Mouse (Mus musculus): ENCODE results near the gene 4930564D02Rik. TPM values are rescaled to one million over a fixed set of nuclear protein-coding genes. Genes with fewer than 3 reads are reported as not detected.
A peak's percentile ranks its signal among the peaks of the same experiment; 100 is the strongest.

Gene 4930564D02Rik
- polyA plus RNA-seq, 1 experiment from 2014 or later, result not detected

- Histone ChIP-seq H3K4me1 (ENCODE audit: insufficient read depth) (peaks cover 15% of the 10 kb centered on the region; the same call in 1 of the 2 replicates), H3K4me3 (ENCODE audit: low read depth, low read length) (no peak overlapping the region), H3K36me3 (ENCODE audit: insufficient read depth) (no peaks in the 10 kb centered on the region), H3K27me3 (ENCODE audit: insufficient read depth, low read length) (no peaks in the 10 kb centered on the region), H3K4me2 (no peak overlapping the region), H3K9me3 (ENCODE audit: low read depth, low read length) (no peaks in the 10 kb centered on the region), H3K9ac (no peak overlapping the region), H3K27ac (ENCODE audit: low read depth) (peak overlapping the region; percentile 9; the same call in 1 of the 2 replicates)
- no peak for ATAC-seq (ENCODE audit: insufficient read depth)
- no peak for DNase-seq
- TF ChIP-seq CTCF (IDR thresholded peaks at IDR 0.05; ENCODE audit: low read depth), result no peak
- 48% methylated on average over 4 of the region's 4 CpGs for WGBS
Observed at GRCm38 (mm10) chr3:105055666-105056065, 11.0 kb upstream of the 4930564D02Rik start.

GRCm38 (mm10) chr3:105058627-105059513 is 7.8 kb upstream of the 4930564D02Rik start:
- DNase-seq, result peak; percentile 96
- WGBS, result 11% methylated on average over 25 of the region's 25 CpGs
- no peaks in the 10 kb centered on the region for H3K27me3 ChIP-seq (ENCODE audit: insufficient read depth, low read length)
- ATAC-seq (ENCODE audit: insufficient read depth), result peak; percentile 57; the same call in 1 of the 2 replicates
- H3K27ac ChIP-seq (ENCODE audit: low read depth), result no peak overlapping the region
- H3K4me1 ChIP-seq (ENCODE audit: insufficient read depth), result peaks cover 1% of the 10 kb centered on the region; the same call in 1 of the 2 replicates
- H3K4me2 ChIP-seq, result peak overlapping the region; percentile 60
- TF ChIP-seq CTCF (IDR thresholded peaks at IDR 0.05; ENCODE audit: low read depth), result peak; percentile 98
- H3K9ac ChIP-seq, result 0 out of 2 replicates have a peak overlapping the region, but pooled peaks have one; percentile 19
- H3K9me3 ChIP-seq (ENCODE audit: low read depth, low read length), result no peaks in the 10 kb centered on the region
- H3K4me3 ChIP-seq (ENCODE audit: low read depth, low read length), result peak overlapping the region; percentile 19
- no peaks in the 10 kb centered on the region for H3K36me3 ChIP-seq (ENCODE audit: insufficient read depth)

GRCm38 (mm10) chr3:105059911-105060310 is 6.7 kb upstream of the 4930564D02Rik start:
- DNase-seq, result no peak

GRCm38 (mm10) chr3:105060992-105061391 is 5.7 kb upstream of the 4930564D02Rik start:
- DNase-seq (no peak), ATAC-seq (ENCODE audit: insufficient read depth) (no peak)
- no peaks in the 10 kb centered on the region for H3K9me3 ChIP-seq (ENCODE audit: low read depth, low read length)
- WGBS, result 73% methylated on average over 6 of the region's 6 CpGs
- no peaks in the 10 kb centered on the region for H3K4me1 ChIP-seq (ENCODE audit: insufficient read depth)
- no peak overlapping the region for H3K27ac ChIP-seq (ENCODE audit: low read depth)
- no peaks in the 10 kb centered on the region for H3K36me3 ChIP-seq (ENCODE audit: insufficient read depth)
- no peak overlapping the region for H3K4me3 ChIP-seq (ENCODE audit: low read depth, low read length)
- H3K27me3 ChIP-seq (ENCODE audit: insufficient read depth, low read length), result no peaks in the 10 kb centered on the region
- H3K4me2 ChIP-seq, result no peak overlapping the region
- H3K9ac ChIP-seq, result no peak overlapping the region
- TF ChIP-seq CTCF (IDR thresholded peaks at IDR 0.05; ENCODE audit: low read depth), result no peak

More at GRCm38 (mm10) chr3:105059911-105060310, 6.7 kb upstream of the 4930564D02Rik start:
- Histone ChIP-seq H3K27me3 (ENCODE audit: insufficient read depth, low read length) (no peaks in the 10 kb centered on the region), H3K9me3 (ENCODE audit: low read depth, low read length) (no peaks in the 10 kb centered on the region), H3K9ac (no peak overlapping the region), H3K36me3 (ENCODE audit: insufficient read depth) (no peaks in the 10 kb centered on the region), H3K4me1 (ENCODE audit: insufficient read depth) (no peaks in the 10 kb centered on the region), H3K27ac (ENCODE audit: low read depth) (no peak overlapping the region), H3K4me2 (no peak overlapping the region), H3K4me3 (ENCODE audit: low read depth, low read length) (no peak overlapping the region)
- no peak for ATAC-seq (ENCODE audit: insufficient read depth)
- no peak for TF ChIP-seq CTCF (IDR thresholded peaks at IDR 0.05; ENCODE audit: low read depth)
- WGBS, result 50% methylated on average over 7 of the region's 7 CpGs

GRCm38 (mm10) chr3:105061496-105061895 is 5.1 kb upstream of the 4930564D02Rik start:
- Histone ChIP-seq H3K4me1 (ENCODE audit: insufficient read depth) (no peaks in the 10 kb centered on the region), H3K4me3 (ENCODE audit: low read depth, low read length) (no peak overlapping the region), H3K36me3 (ENCODE audit: insufficient read depth) (no peaks in the 10 kb centered on the region), H3K9ac (no peak overlapping the region), H3K9me3 (ENCODE audit: low read depth, low read length) (no peaks in the 10 kb centered on the region), H3K27ac (ENCODE audit: low read depth) (no peak overlapping the region), H3K27me3 (ENCODE audit: insufficient read depth, low read length) (no peaks in the 10 kb centered on the region), H3K4me2 (no peak overlapping the region)
- no peak for DNase-seq
- no peak for ATAC-seq (ENCODE audit: insufficient read depth)
- 78% methylated on average over 3 of the region's 3 CpGs for WGBS
- no peak for TF ChIP-seq CTCF (IDR thresholded peaks at IDR 0.05; ENCODE audit: low read depth)

GRCm38 (mm10) chr3:105061991-105062390 is 4.7 kb upstream of the 4930564D02Rik start:
- H3K36me3 ChIP-seq (ENCODE audit: insufficient read depth), result no peaks in the 10 kb centered on the region
- no peak overlapping the region for H3K4me3 ChIP-seq (ENCODE audit: low read depth, low read length)
- no peaks in the 10 kb centered on the region for H3K9me3 ChIP-seq (ENCODE audit: low read depth, low read length)
- H3K27ac ChIP-seq (ENCODE audit: low read depth), result no peak overlapping the region
- H3K4me1 ChIP-seq (ENCODE audit: insufficient read depth), result no peaks in the 10 kb centered on the region
- DNase-seq, result no peak
- TF ChIP-seq CTCF (IDR thresholded peaks at IDR 0.05; ENCODE audit: low read depth), result no peak
- WGBS, result 68% methylated on average over 1 of the region's 1 CpGs
- ATAC-seq (ENCODE audit: insufficient read depth), result no peak
- no peak overlapping the region for H3K4me2 ChIP-seq
- H3K27me3 ChIP-seq (ENCODE audit: insufficient read depth, low read length), result no peaks in the 10 kb centered on the region
- no peak overlapping the region for H3K9ac ChIP-seq

- Histone ChIP-seq H3K4me2 (no peak overlapping the region), H3K27ac (ENCODE audit: low read depth) (no peak overlapping the region), H3K9ac (no peak overlapping the region), H3K4me3 (ENCODE audit: low read depth, low read length) (no peak overlapping the region), H3K4me1 (ENCODE audit: insufficient read depth) (no peaks in the 10 kb centered on the region), H3K36me3 (ENCODE audit: insufficient read depth) (no peaks in the 10 kb centered on the region), H3K9me3 (ENCODE audit: low read depth, low read length) (no peaks in the 10 kb centered on the region), H3K27me3 (ENCODE audit: insufficient read depth, low read length) (no peaks in the 10 kb centered on the region)
- DNase-seq (no peak), ATAC-seq (ENCODE audit: insufficient read depth) (no peak)
- TF ChIP-seq CTCF (IDR thresholded peaks at IDR 0.05; ENCODE audit: low read depth), result no peak
- 72% methylated on average over 9 of the region's 9 CpGs for WGBS
Observed at GRCm38 (mm10) chr3:105062676-105063075, 4.0 kb upstream of the 4930564D02Rik start.

Data from lung, embryonic 14.5 days (tissue).